Mouse (Mus musculus) 416B (cell line): ENCODE results near the gene Brs3.
A peak's percentile ranks its signal among the peaks of the same experiment; 100 is the strongest.

Experiments used
- DNase-seq: peaks from one replicate; pipeline ENCODE4 v3.0.0; 2011; ENCODE audit warnings: low read depth

Gene Brs3

DNA sequence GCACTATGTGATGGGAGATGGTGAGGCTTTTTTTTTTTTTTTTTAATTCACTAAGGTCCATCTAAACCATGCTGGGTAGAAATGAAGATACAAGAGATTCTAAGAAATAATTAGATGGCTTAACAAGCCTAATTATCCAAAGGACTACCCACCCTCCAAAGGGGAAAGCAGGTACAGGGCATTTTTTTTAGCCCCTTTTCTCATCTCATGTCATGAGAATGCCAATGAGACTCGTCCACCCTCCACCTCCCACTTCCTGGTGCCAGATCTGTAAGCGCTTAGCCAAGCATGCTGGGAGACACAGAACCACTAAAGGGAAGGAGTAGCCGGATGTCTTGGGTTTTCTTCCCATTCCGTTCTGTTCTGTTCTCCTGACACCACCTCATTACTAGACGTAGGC is at the start of gene Brs3:
TSS of gene Brs3 (plus strand) at position 301 of the 400 bp plus-strand sequence.
- DNase-seq, result no peak

DNA sequence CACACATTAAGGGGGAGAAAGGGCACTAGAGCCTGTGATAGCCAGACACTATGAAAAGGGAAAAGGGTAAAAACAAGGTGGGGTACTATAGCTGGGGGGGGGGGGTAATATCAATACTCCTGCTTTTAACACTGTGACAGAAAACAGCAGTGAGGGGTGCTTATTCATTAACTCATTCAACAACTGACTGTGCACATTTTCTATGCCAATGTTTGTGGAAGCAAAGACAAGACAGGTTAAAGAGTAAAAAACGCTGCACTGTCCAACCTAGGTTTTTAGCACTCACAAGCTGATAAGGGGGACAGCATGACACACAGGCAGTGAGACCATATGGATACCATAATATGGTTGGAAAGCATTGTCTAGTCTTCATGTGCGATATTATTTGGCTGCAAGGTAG is 30.0 kb upstream of the Brs3 start:
- DNase-seq, result no peak

DNA sequence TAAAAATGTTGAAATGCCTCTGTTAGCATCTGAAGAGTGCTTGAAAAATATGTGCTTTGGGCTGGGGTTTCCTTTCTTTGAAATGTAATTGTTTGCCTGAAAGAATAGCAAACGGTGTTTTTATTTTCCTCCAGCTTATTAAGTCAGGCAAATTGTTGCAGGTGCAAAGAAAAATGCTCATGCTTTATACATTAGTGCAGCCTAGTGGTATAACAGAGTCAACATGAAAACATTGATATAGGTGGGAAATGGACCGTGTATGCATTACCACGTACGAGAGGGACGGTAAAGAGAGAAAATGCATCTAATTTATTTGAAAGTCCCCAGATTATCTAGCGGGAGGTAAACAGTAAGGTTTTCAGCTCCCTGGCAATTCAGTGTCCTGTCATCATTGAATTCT is 995 bp downstream of the Brs3 start:
- no peak for DNase-seq

DNA sequence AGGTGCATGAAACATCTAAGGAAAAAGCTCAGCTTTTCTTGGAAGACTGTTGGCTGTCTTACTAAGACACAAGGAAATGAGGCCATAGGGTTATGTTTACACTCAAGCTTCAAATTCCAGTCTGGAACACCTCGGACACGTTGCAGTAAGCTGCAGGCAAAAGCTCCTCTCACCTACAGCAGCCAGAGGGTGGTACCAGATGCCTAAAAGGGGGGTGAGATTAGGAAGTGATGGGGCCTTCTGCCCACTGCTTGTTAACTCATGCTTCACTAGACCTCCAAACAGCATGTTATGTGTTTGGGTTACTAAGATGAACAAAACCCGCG is 9.9 kb downstream of the Brs3 start:
- DNase-seq, result no peak

DNA sequence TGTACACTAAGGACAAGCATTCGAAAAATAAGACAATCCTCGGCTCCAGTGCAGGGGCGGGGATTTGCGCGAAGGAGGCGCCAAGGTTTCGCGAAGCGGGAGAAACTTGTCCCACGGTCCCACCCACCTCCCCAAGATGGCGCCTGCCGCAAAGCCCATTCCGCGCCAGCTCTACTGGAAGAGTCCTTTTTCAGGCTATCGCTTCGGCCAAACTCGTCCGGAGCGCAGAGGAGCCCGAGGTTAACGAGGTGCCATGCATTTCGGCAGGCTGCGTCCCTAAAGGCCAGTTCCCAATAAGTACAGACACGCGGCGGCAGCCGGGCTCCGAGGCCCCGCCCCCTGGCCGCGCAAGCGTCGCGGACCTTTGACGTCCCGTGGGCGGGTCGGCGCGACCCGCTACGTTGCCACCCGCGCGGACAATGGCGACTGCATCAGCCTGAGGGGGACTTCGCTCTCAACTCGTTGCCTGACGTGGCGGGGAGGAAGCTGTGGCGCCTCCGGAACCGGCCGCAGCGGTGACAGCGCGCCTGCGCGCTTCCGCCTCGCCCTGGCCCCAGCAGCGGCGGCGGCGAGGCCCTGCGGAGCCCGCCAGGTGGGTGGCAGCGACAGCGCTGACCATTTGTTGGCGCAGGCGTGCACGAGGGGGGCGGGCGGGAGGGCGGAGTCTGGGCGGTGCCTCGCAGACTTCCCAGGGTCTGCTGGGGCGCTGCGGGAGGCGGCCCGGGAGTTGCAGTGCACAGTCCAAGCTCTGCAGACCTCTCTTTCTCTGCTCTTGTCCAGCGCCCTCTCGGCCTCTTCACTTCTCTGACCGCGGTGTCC is 10.5 kb downstream of the Brs3 start, which contains the start of gene Htatsf1:
TSS of gene Htatsf1 (plus strand) at position 410 of the 819 bp plus-strand sequence.
- DNase-seq, result peak; percentile 83

DNA sequence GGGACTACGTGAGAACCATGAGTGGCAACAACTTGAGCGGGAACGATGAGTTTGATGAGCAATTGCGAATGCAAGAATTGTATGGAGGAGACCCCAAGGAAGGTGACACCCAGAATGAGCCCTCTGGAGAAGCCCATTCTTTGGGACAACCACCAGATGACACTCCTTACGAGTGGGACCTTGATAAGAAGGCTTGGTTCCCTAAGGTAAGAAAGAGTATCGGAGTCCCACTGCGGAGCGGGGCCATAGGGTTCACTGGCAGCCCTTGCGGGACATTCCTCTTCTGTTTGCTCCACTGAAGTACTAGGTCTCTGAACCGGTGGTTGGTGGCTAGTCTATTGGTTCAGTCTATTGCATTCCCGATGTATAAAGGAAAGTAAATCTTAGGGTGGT is 11.1 kb downstream of the Brs3 start:
- no peak for DNase-seq

DNA sequence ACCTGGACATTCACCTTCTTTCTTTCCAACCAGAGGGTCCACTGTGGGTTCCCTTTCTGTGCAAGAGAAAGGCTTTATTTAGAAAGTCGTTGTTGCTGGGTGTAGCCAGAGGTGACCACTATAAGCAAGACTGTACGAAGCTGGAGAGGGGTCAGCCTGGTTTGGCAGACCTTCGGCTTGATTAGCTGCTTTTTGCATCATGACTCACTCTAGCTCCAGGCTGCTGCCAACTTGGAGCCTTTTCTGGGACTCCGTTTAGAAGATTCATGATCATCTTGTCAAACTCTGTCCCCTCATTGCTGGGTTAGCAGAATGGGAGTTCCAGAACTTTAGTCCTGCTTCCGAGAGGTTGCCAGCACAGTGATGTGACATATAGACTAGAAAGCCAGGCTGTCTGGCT is 38.6 kb downstream of the Brs3 start:
- no peak for DNase-seq

DNA sequence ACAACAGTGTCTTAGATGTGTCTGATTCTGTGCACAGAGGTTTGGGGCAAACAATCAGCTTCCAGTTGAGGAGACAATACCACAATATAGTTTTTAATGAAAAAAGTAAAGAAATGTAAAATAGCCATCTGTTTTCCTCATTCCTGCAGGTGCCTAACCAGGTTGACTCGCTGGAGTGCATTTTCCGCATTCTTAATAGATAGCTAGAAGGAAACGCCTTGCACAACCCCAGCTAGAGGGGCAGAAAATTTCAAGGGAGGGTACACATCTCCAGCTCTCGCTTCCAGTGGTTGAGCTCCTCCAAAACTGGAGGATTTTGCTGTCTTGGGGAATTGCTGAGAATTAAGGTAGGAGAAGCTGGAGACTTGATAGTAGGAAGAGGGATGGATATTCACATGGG is 44.9 kb downstream of the Brs3 start, which contains the start of gene Vgll1:
TSS of gene Vgll1 (plus strand) at position 301 of the 400 bp plus-strand sequence.
- DNase-seq, result no peak
